Mouse (Mus musculus): ENCODE data around the gene Pbx2. TPM values are rescaled to one million over a fixed set of nuclear protein-coding genes. Genes with fewer than 3 reads are reported as not detected.

Pbx2 gene
- polyA plus RNA-seq, 1 experiment: 43.9 TPM

GRCm38 (mm10) chr17:34631647-34632046 is 40.6 kb downstream of the Pbx2 start:
- no peak overlapping the region for H3K4me3 ChIP-seq (ENCODE audit: insufficient read depth, low read length)
- TF ChIP-seq CTCF (IDR thresholded peaks at IDR 0.05; ENCODE audit: borderline replicate concordance, insufficient read depth, low read length): no peak
- peaks cover 4% of the 10 kb centered on the region; the same call in 1 of the 2 replicates for H3K4me1 ChIP-seq (ENCODE audit: control insufficient read depth, insufficient read depth, low read length)
- no peak overlapping the region for H3K27ac ChIP-seq (ENCODE audit: insufficient read depth, low read length)

- peaks cover 4% of the 10 kb centered on the region; the same call in 1 of the 2 replicates for H3K4me1 ChIP-seq (ENCODE audit: control insufficient read depth, insufficient read depth, low read length)
- H3K4me3 ChIP-seq (ENCODE audit: insufficient read depth, low read length): peak overlapping the region; percentile 14; the same call in 1 of the 2 replicates
- TF ChIP-seq CTCF (IDR thresholded peaks at IDR 0.05; ENCODE audit: borderline replicate concordance, insufficient read depth, low read length): no peak
- peak; percentile 53; the same call in 1 of the 2 replicates for TF ChIP-seq POLR2A (IDR thresholded peaks at IDR 0.05; ENCODE audit: low read depth, low read length)
- H3K27ac ChIP-seq (ENCODE audit: insufficient read depth, low read length): no peak overlapping the region
These were observed 41.2 kb downstream of the Pbx2 start for GRCm38 (mm10) chr17:34632261-34632691.

- H3K4me3 ChIP-seq (ENCODE audit: insufficient read depth, low read length): no peak overlapping the region
- TF ChIP-seq CTCF (IDR thresholded peaks at IDR 0.05; ENCODE audit: borderline replicate concordance, insufficient read depth, low read length) (no peak), POLR2A (IDR thresholded peaks at IDR 0.05; ENCODE audit: low read depth, low read length) (no peak)
- H3K4me1 ChIP-seq (ENCODE audit: control insufficient read depth, insufficient read depth, low read length): peaks cover 2% of the 10 kb centered on the region; the same call in 1 of the 2 replicates
- H3K27ac ChIP-seq (ENCODE audit: insufficient read depth, low read length): no peak overlapping the region
These were observed 44.6 kb downstream of the Pbx2 start for GRCm38 (mm10) chr17:34635671-34636070.

GRCm38 (mm10) chr17:34637459-34637858 is 46.4 kb downstream of the Pbx2 start:
- Histone ChIP-seq H3K4me1 (ENCODE audit: control insufficient read depth, insufficient read depth, low read length) (peaks cover 2% of the 10 kb centered on the region; the same call in 1 of the 2 replicates), H3K4me3 (ENCODE audit: insufficient read depth, low read length) (no peak overlapping the region), H3K27ac (ENCODE audit: insufficient read depth, low read length) (no peak overlapping the region)
- TF ChIP-seq CTCF (IDR thresholded peaks at IDR 0.05; ENCODE audit: borderline replicate concordance, insufficient read depth, low read length): no peak
- no peak for TF ChIP-seq POLR2A (IDR thresholded peaks at IDR 0.05; ENCODE audit: low read depth, low read length)

- Histone ChIP-seq H3K27ac (ENCODE audit: insufficient read depth, low read length) (no peak overlapping the region), H3K4me1 (ENCODE audit: control insufficient read depth, insufficient read depth, low read length) (peaks cover 2% of the 10 kb centered on the region; the same call in 1 of the 2 replicates), H3K4me3 (ENCODE audit: insufficient read depth, low read length) (no peak overlapping the region)
- no peak for TF ChIP-seq CTCF (IDR thresholded peaks at IDR 0.05; ENCODE audit: borderline replicate concordance, insufficient read depth, low read length)
- TF ChIP-seq POLR2A (IDR thresholded peaks at IDR 0.05; ENCODE audit: low read depth, low read length): no peak
These were observed 48.6 kb downstream of the Pbx2 start for GRCm38 (mm10) chr17:34639461-34640255.

GRCm38 (mm10) chr17:34640778-34641601 is 49.9 kb downstream of the Pbx2 start:
- Histone ChIP-seq H3K27ac (ENCODE audit: insufficient read depth, low read length) (peak overlapping the region; percentile 27; the same call in 1 of the 2 replicates), H3K4me1 (ENCODE audit: control insufficient read depth, insufficient read depth, low read length) (peaks cover 2% of the 10 kb centered on the region; the same call in 1 of the 2 replicates), H3K4me3 (ENCODE audit: insufficient read depth, low read length) (no peak overlapping the region)
- TF ChIP-seq POLR2A (IDR thresholded peaks at IDR 0.05; ENCODE audit: low read depth, low read length) (no peak), CTCF (IDR thresholded peaks at IDR 0.05; ENCODE audit: borderline replicate concordance, insufficient read depth, low read length) (no peak)

GRCm38 (mm10) chr17:34641945-34642344 is 50.9 kb downstream of the Pbx2 start:
- TF ChIP-seq CTCF (IDR thresholded peaks at IDR 0.05; ENCODE audit: borderline replicate concordance, insufficient read depth, low read length): no peak
- TF ChIP-seq POLR2A (IDR thresholded peaks at IDR 0.05; ENCODE audit: low read depth, low read length): no peak
- no peak overlapping the region for H3K4me3 ChIP-seq (ENCODE audit: insufficient read depth, low read length)
- H3K4me1 ChIP-seq (ENCODE audit: control insufficient read depth, insufficient read depth, low read length): peaks cover 2% of the 10 kb centered on the region; the same call in 1 of the 2 replicates
- H3K27ac ChIP-seq (ENCODE audit: insufficient read depth, low read length): no peak overlapping the region

- H3K4me1 ChIP-seq (ENCODE audit: control insufficient read depth, insufficient read depth, low read length): peaks cover 6% of the 10 kb centered on the region; the same call in 1 of the 2 replicates
- TF ChIP-seq POLR2A (IDR thresholded peaks at IDR 0.05; ENCODE audit: low read depth, low read length) (no peak), CTCF (IDR thresholded peaks at IDR 0.05; ENCODE audit: borderline replicate concordance, insufficient read depth, low read length) (no peak)
- no peak overlapping the region for H3K4me3 ChIP-seq (ENCODE audit: insufficient read depth, low read length)
- no peak overlapping the region for H3K27ac ChIP-seq (ENCODE audit: insufficient read depth, low read length)
These were observed 52.3 kb downstream of the Pbx2 start for GRCm38 (mm10) chr17:34643379-34643778.

- no peak overlapping the region for H3K27ac ChIP-seq (ENCODE audit: insufficient read depth, low read length)
- peaks cover 6% of the 10 kb centered on the region; the same call in 1 of the 2 replicates for H3K4me1 ChIP-seq (ENCODE audit: control insufficient read depth, insufficient read depth, low read length)
- H3K4me3 ChIP-seq (ENCODE audit: insufficient read depth, low read length): no peak overlapping the region
- TF ChIP-seq POLR2A (IDR thresholded peaks at IDR 0.05; ENCODE audit: low read depth, low read length): no peak
These were observed 52.9 kb downstream of the Pbx2 start for GRCm38 (mm10) chr17:34643944-34644343.

All from embryonic fibroblast, embryonic 13.5 days (primary cell).